Mouse (Mus musculus) lung, postnatal 0 days (tissue): Measurements from ENCODE around the gene Magi1.

Experiments
- CTCF ChIP-seq: IDR thresholded peaks from 2 replicates; pipeline ENCODE4 v1.5.1; 2016; ENCODE audit warnings: antibody characterized with exemption, mild to moderate bottlenecking
- EP300 ChIP-seq: IDR thresholded peaks from 2 replicates; pipeline ENCODE4 v1.6.1; 2016; ENCODE audit warnings: antibody characterized with exemption, mild to moderate bottlenecking, control low read depth

GRCm38 (mm10) chr6:94249286-94249790 lies 34.4 kb downstream of the Magi1 start:
- TF ChIP-seq CTCF (no peak), EP300 (no peak)
